Mouse (Mus musculus) E14TG2a.4 (cell line): ENCODE measurements at regions not wholly inside any gene's neighbourhood (a gene's known extent, or its start where the extent isn't known, plus 50 kb on each side); places are given as distances from the start of the nearest gene placed in this dataset.

ENCODE experiments used
- CTCF ChIP-seq: conservative IDR thresholded peaks from 2 replicates; pipeline ENCODE4 v1.5.1; 2014; ENCODE audit warnings: low read length
- NANOG ChIP-seq: IDR thresholded peaks from 2 replicates; pipeline ENCODE4 v1.6.1; 2014; ENCODE audit warnings: borderline replicate concordance, low read length, mixed read lengths
- POU5F1 ChIP-seq: IDR thresholded peaks from 2 replicates; pipeline ENCODE4 v1.6.1; 2014; ENCODE audit warnings: low read length, borderline replicate concordance

DNA sequence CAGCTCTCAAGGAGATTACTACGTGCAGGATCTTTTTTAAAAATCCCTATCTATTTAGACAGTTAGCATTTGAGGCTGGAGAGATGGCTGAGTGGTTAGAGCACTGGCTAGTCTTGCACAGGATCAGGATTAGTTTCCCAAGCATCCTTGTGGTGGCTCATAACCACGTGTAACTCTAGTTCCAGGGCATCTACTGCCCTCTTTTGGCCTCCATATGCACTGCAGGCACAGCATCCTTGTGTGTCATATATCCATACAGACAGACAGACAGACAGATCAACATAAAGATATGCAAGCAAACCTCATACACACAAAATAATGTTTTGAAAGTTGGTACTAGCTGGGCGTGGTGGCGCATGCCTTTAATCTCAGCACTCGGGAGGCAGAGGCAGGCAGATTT, 53.3 kb upstream of the Zfp280d start:
- TF ChIP-seq CTCF = peak; percentile 91
- TF ChIP-seq POU5F1 = no peak
- no peak for TF ChIP-seq NANOG
